Mouse (Mus musculus): ENCODE measurements around the gene Slc8a1.

- TF ChIP-seq MAX (IDR thresholded peaks at IDR 0.05) (no peak), USF1 (IDR thresholded peaks at IDR 0.05; ENCODE audit: low read depth) (no peak), CTCF (IDR thresholded peaks at IDR 0.05; ENCODE audit: control insufficient read depth, insufficient read depth, insufficient read length) (no peak)
Measured at GRCm38 (mm10) chr17:81524826-81525225, 213.4 kb downstream of the Slc8a1 start.

Measured in C2C12 (cell line).